Mouse (Mus musculus) testis, adult 2 months (tissue): ENCODE measurements around the gene Obsl1.

ENCODE experiments used
- CTCF ChIP-seq: fragments of 200-500 bp; IDR thresholded peaks from 2 replicates; pipeline ENCODE4 v1.5.1; 2012; ENCODE audit warnings: low read depth, mild to moderate bottlenecking, inconsistent platforms, low read length, moderate library complexity; ENCODE audit not compliant: control insufficient read depth, insufficient read depth, insufficient replicate concordance
- POLR2A ChIP-seq: fragments of 200-500 bp; IDR thresholded peaks from 2 replicates; pipeline ENCODE4 v1.6.1; 2012; ENCODE audit warnings: low read depth, mild to moderate bottlenecking, inconsistent platforms, low read length, moderate library complexity; ENCODE audit not compliant: control insufficient read depth

GRCm38 (mm10) chr1:75448937-75449336, 57.3 kb downstream of the Obsl1 start:
- no peak for TF ChIP-seq POLR2A
- TF ChIP-seq CTCF, result no peak
